Comparison of ENCODE assay signal across 8 mouse cellular contexts in the genomic region with DNA sequence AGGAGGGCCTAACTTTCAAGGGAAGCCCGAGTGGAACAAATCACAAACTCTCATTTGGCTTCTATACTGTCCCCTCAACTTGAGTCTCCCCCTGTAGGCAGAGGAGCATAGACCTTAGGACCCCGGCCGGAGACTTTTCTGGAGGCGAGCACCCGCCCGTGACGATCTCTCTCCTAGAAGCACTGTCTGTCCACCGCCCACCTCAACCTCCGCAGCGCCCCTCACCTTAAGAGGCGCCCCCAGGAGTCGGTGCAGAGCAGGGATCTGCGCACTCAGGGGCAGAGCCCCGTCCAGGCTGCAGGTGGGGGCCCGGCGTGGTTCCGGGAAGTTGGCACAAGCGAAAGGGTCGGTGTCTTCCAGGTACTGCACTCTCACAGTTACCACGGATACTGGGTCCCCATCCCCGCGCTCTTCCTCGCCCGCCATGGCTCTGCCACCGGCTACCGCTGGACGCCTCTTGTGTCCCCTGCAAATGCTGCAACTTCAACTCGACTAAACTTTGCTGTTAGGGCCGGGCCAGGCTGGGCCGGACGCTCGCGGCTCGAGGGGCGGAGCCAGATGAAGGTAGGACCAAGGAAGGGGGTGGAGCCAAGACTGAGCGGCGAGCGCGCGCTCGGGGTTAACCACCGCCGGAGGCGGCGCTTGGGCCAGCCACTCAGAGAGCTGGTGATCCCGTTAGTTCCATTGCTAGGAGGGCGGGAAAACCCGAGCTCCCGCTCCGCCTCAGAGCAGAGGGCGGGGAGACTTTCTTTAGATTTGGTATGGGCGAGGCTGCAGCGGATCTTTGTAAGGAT. TPM values are rescaled to one million over a fixed set of nuclear protein-coding genes. Genes with fewer than 3 reads are reported as not detected.
A peak's percentile ranks its signal among the peaks of the same experiment; 100 is the strongest.
DNase-seq lines count a peak whose midpoint lies in the region; ATAC-seq lines count a peak whose summit lies in the region.

Fhod1 (minus strand) TSS at position 526 of the 794 bp plus-strand sequence.

- H3K4me2 ChIP-seq in hindbrain, embryonic 13.5 days: peak within 1 kb of the TSS; percentile 94

- H3K27me3 ChIP-seq in hindbrain, embryonic 13.5 days: peaks cover 22% of the 10 kb centered on the region

- H3K9me3 ChIP-seq in hindbrain, embryonic 13.5 days: no peaks in the 10 kb centered on the region

- under 1% methylated on average over 53 of the region's 53 CpGs for WGBS in hindbrain, embryonic 13.5 days

- H3K9ac ChIP-seq in hindbrain, embryonic 13.5 days: peak within 1 kb of the TSS; percentile 88

- peak within 1 kb of the TSS; percentile 72 for H3K4me3 ChIP-seq in hindbrain, embryonic 13.5 days

- peak within 1 kb of the TSS; percentile 80 for H3K27ac ChIP-seq in hindbrain, embryonic 13.5 days

- peak; percentile 82 for ATAC-seq in hindbrain, embryonic 13.5 days (ENCODE audit: low FRiP score)

- peak; percentile 97 for DNase-seq in R1 (ENCODE audit: low read depth, low spot score)
- DNase-seq in cerebellum, postnatal 14 days: peak; percentile 91 to 95
- DNase-seq in frontal cortex, postnatal 14 days (ENCODE audit: low spot score in 2 of 2): peak; percentile 81 to 82
- DNase-seq in left cerebral cortex, adult 11 months (ENCODE audit: low spot score): peak; percentile 76
- peak; percentile 98 for DNase-seq in lung, postnatal 4 days
- DNase-seq in retina, postnatal 7 days (ENCODE audit: low read depth, low spot score): peak; percentile 71
- DNase-seq in urinary bladder, adult 2 months (ENCODE audit: low spot score): peak; percentile 78

- H3K36me3 ChIP-seq in hindbrain, embryonic 13.5 days: no peaks in the 10 kb centered on the region

- peaks cover 47% of the 10 kb centered on the region for H3K4me1 ChIP-seq in hindbrain, embryonic 13.5 days (replicated peaks)

RNA-seq across cellular contexts. Expression of gene Fhod1, which starts in this region (rescaled TPM):
- 0.74 and 0.76 TPM in 2 replicates for polyA plus RNA-seq in hindbrain, embryonic 13.5 days (2015; fragmentation: Nextera tagmentation; extraction: Ambion mirVana)
- 17.0 and 18.4 TPM in 2 replicates for polyA plus RNA-seq in urinary bladder, adult 2 months (2012; rRNA removed)

Comparison
In these comparisons a context has a peak if more than half of its experiments do, and no peak if none do; other contexts are left out.
1. Peak in every context shown above with its lines: DNase-seq, ATAC-seq, H3K4me3 ChIP-seq and H3K27ac ChIP-seq.
2. RNA of gene Fhod1 (polyA plus RNA-seq): 17.0 to 18.4 TPM in urinary bladder, adult 2 months; 0.74 to 0.76 TPM in hindbrain, embryonic 13.5 days; every median in the first group is over 10 times any median in the second.
3. Peak in ATAC-seq, H3K4me3 ChIP-seq, H3K27ac ChIP-seq, H3K9ac ChIP-seq and H3K4me2 ChIP-seq in hindbrain, embryonic 13.5 days; RNA of the gene not detected or under 1 TPM.